Mouse (Mus musculus) telencephalon, adult 2 months (tissue): Measurements from ENCODE around the gene Xpo5.

Experiments
- DNase-seq: peaks from one replicate; pipeline ENCODE4 v3.0.0-alpha.2; 2011; ENCODE audit warnings: low read depth, low spot score

Gene Xpo5

DNA sequence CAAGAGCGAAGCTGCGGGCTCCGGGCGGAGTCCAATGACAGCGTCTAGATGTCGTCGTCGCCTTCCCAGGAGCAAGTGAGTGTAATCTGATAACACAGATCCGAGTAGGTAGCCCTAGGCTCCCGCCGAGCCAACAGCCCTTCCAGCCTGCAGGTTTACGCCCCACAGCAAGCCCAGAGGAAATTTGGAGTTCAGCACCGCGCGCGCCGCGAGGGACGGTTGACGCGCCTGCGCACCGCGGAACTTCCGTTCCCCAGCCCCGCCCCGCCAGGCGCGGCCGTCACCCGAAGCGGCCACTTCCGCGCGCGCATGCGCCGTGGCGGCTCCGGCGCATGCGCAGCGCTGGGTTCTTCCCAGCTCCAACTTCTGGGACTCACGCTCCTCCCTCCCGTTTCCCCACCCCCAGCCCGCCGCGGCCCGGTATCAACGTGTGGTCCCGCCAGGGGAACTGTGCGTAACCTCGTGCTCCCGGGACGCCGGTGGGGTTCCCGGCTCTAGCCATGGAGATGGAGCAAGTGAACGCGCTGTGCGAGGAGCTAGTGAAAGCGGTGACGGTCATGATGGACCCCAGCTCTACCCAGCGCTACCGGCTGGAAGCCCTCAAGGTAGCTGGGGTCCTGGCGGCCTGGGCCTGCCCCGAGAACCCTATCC is at the start of gene Xpo5, which contains the start of gene Polh:
Gene Xpo5, plus strand, starts transcription at position 362 of the 651 bp plus-strand sequence.
Gene Polh, minus strand, starts transcription at position 225 of the 651 bp plus-strand sequence.
- DNase-seq, result peak; percentile 84

DNA sequence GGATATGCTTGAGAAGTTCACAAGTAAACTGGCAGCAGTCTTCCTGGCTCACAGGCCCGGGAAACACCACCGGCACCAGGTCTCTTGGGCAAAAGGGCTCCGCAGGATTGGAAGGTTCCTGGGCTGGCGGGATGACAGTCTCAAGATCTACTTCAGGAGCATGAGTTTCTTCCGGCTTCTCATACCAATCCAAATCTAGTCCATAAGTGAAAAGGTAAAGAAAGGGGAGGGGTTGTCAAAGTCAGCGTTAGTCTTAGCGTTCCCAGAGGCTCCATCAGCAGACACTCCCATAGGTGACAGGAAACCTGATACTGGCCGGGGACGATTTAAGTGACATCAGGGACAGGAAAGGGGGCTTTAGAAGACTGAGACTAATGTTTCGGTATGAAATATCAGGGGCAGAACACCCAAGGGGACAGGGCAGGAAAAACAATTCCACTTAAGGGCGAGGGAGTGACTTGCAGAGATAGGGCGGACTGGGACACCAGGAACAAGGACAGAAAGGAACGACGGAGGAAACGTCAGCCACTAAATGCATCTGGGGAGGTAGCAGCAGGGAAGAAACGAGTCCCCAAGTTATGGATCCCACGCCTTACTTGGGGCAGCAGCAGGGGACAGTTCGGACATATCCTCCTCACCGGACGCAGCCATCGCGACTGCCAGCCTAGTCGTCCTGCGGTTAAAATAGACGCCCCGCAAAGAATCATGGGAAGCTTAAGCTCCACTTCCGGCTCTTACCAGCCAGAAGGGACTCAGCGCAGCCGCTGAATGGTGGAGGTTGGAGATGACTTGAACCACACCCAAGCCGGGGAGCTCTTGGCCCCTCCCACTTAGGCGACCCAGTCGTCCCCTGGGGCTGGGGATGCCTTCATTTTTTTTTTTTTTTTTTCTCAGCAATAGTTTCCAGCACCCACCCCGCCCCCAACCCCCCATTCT is 49.5 kb upstream of the Xpo5 start, which contains the start of gene Mad2l1bp:
Gene Mad2l1bp, minus strand, starts transcription at position 707 of the 936 bp plus-strand sequence.
- peak; percentile 95 for DNase-seq

- DNase-seq, result no peak
Observed at GRCm38 (mm10) chr17:46154336-46154735, 48.2 kb upstream of the Xpo5 start.

DNA sequence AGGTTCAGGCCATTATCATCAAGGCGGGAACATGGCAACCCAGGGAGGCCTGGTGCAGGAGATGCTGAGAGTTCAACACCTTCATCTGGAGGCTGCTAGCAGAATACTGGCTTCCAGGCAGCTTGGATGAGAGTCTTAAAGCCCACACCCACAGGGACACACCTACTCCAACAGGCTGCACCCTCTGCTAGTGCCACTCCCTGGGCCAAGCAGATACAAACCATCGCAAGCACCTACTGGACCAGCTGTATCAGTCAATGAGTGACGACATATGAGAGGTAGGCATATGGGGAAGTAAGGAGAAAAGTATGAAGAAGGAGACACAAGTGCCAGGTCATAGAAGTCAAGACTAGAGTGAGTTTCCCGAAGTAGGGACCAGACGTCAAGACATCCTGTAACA is 45.9 kb upstream of the Xpo5 start:
- no peak for DNase-seq

- no peak for DNase-seq
Observed at GRCm38 (mm10) chr17:46157131-46157530, 45.5 kb upstream of the Xpo5 start.

- no peak for DNase-seq
Observed at GRCm38 (mm10) chr17:46159236-46159635, 43.3 kb upstream of the Xpo5 start.

DNA sequence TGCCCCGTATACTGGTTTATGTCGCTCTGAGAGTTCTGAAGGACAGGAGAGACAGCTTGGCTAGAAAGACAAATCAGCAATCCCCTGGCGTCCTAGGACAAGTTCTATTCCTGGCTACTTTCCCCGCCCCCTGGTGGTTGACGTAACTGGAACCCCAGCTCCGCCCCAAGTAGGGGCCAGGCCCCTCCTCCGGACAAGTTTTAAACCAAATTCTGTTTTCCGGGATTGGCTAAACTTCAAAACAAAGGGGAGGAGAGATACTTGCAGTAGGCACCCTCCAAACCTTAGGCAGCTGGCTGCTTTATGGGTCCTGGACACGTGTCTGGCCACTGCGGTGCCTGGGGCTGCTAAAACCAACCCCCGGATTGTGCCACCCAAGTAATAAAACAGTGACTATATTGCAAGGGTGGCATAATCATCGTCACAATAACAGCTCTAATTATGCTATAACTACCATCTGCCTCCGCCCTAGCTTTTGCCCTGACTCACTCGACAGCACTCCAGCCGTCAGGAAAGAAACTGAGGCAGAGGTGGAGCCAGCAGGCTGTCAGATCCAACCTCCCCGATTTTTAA is 42.4 kb upstream of the Xpo5 start:
- peak; percentile 87 for DNase-seq

- peak; percentile 99 for DNase-seq
Observed at GRCm38 (mm10) chr17:46160686-46161085, 41.9 kb upstream of the Xpo5 start, which contains the start of gene Gtpbp2. Gene Gtpbp2 (plus strand): TSS chr17:46161032.

DNA sequence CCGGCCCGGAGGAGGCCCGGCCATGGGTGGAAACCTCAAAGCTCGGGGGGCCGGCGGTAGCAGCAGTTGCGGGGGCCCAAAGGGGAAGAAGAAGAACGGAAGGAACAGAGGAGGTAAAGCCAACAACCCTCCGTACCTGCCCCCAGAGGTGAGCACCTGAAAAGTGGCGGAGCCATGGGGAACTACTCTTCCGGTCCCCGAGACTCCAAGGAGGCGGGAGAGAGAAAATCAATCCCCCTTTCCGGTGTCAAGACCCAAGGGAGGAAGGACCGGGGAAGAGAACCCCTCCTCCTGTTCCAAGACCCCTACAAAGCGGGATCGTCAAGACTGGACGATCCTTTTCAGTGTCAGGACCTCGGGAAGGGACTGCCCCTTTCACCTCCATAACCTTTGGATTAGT is 41.4 kb upstream of the Xpo5 start:
- no peak for DNase-seq

DNA sequence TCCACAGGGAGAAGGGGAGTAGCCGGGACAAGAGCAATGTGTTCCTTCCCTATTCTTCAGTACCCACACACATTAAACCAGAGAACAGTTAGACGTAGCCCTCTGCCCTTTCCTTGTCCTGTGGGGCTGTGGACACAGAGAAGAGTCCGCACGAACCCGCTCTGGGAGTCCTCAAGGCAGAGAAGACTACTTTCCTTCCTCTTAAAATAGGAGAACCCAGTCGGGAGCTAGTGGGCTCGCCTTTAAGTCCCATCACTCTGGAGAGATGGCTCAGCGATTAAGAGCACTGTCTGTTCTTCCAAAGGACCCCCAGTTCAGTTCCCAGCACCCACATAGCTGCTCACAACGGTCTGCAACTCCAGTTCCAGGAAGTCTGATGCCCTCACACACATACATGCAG is 40.9 kb upstream of the Xpo5 start:
- DNase-seq, result no peak

- DNase-seq, result no peak
Observed at GRCm38 (mm10) chr17:46162551-46162950, 40.0 kb upstream of the Xpo5 start.

DNA sequence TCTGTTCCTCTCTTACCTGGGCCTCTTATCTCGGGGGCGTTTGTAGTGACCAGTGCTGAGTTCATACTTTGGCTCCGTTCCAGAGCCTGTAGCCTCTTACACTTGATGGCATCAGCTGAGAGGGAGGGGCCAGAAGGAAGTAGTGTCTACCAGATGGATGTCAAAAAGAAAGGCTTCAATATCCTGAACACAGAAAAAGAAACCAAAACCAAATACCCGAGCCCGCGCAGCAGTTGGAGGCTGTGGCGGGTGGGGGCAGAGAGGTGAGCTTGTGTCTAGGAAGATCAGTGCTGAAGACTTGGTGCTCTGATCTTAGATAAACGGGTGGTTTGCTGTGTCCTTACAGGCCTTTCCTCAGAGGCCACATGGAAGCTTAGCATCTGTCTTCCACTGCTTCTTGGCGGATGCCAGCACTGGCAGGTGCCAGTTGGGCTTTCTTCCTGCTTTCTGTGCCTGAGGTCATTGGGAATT is 39.6 kb upstream of the Xpo5 start:
- no peak for DNase-seq

GRCm38 (mm10) chr17:46164301-46164700 is 38.3 kb upstream of the Xpo5 start:
- no peak for DNase-seq

- no peak for DNase-seq
Observed at GRCm38 (mm10) chr17:46164791-46165190, 37.8 kb upstream of the Xpo5 start.

DNA sequence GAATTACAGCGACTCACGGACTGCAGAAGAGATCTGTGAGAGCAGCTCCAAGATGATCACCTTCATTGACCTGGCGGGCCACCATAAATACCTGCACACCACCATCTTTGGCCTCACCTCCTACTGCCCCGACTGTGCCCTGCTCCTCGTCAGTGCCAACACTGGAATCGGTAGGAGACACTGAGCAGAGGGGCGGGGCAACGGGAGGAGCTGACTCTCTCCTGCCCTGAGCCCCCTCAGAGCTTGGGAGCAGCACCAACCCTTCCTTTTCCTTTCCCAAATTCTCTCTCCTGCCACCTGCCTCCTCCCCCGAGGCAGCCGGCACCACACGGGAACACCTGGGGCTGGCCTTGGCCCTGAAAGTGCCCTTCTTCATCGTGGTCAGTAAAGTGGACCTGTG is 37.1 kb upstream of the Xpo5 start:
- DNase-seq, result no peak

- DNase-seq, result no peak
Observed at GRCm38 (mm10) chr17:46166270-46166669, 36.3 kb upstream of the Xpo5 start.

DNA sequence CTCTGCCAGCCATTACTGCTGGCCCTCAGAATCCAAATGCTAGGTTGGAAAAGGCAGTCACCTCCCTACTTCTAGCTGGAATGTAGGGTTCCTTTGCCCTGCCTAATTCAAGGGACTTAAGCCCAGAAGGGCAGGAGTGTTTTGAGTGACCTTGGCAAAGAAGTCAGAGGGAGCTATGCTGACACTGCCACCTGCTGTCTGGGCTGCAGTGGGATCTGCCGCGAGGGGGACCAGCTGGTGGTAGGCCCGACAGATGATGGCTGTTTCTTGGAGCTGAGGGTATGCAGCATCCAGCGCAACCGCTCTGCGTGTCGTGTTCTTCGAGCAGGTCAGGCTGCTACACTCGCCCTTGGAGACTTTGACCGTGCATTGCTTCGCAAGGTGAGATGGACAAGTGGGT is 35.6 kb upstream of the Xpo5 start:
- no peak for DNase-seq

DNA sequence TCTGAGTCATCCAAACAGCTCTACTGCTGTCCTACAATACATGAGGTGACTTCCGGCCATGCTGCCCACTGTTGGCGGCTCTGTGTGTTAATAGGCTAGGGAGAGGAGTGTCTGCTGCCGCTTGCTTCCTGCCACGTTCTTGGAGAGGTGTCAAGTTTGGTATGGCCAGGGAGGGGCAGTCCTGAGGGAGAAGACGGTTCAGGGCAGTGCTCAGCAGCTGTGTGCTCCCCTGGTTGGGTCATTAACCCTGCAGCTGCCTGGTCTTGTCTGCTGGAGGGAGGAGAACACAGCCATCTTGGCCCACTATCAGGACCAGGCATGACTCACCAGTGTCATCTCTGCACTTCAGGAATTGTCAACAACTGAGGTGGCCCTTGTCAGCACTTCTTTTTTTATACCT is 34.3 kb upstream of the Xpo5 start:
- DNase-seq, result no peak

- DNase-seq, result no peak
Observed at GRCm38 (mm10) chr17:46168768-46169167, 33.8 kb upstream of the Xpo5 start.

DNA sequence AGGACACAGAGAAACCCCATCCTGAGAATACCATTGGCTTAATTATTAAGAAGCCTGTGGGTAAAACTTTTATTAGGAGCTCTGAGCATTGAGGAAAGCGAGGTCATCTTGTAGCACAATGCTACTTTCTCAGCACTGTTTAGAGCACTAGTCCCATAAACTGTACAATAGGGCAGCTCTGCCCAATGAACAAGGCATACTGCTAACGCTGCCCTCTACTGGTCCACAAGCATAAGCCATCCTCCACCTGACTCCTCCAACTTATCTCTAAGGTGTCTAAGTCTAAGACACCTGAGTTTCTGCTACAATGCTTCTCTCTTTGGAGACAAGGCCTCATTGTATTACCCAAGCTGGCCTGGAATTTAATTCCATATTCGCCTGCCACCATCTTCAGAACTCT is 32.0 kb upstream of the Xpo5 start:
- no peak for DNase-seq

DNA sequence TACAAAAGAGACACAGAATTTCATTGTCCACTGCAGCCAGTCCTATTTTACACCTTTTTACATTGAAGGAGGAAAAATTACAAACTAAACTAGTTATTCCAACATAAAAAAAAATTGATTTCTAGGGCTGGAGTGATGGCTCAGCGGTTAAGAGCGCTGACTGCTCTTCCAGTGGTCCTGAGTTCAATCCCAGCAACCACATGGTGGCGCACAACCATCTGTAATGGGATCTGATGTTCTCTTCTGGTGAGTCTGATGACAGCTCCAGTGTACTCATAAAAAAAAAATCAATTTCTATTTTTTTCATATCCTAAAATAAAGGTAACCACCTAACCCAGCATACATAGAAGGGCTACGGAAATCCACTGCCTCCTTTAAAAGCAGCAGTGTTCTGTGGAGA is 20.3 kb upstream of the Xpo5 start:
- DNase-seq, result no peak

- no peak for DNase-seq
Observed at GRCm38 (mm10) chr17:46188829-46189228, 13.8 kb upstream of the Xpo5 start.
